Mouse (Mus musculus): ENCODE measurements around the gene Gm5580.
"Not testable (repeated sequence)": the region's sequence is repeated elsewhere in the genome, so short reads cannot be mapped to it uniquely, and the experiment has no call there.

DNA sequence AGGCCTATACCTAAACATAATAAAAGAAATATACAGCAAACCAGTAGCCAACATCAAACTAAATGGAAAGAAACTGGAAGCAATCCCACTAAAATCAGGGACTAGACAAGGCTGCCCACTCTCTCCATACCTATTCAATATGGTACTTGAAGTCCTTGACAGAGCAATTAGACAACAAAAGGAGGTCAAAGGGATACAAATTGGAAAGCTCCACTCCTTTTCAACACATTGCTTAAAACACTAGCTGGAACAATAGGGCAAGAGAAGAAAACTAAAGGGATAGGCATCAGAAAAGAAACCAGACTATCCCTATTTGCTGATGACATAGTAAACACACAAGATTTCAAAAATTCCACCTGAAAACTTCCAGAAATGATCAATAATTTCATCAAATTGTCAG lies 50.0 kb downstream of the Gm5580 start:
- not testable (repeated sequence) for TF ChIP-seq CTCF (IDR thresholded peaks at IDR 0.05; ENCODE audit: borderline replicate concordance, control insufficient read depth, extremely low read depth, insufficient read depth, low read length, poor library complexity); POLR2A (IDR thresholded peaks at IDR 0.05; ENCODE audit: control insufficient read depth, extremely low read depth, insufficient read depth, low read length, poor library complexity)
